Mouse (Mus musculus): ENCODE results near the gene Akap1. TPM values are rescaled to one million over a fixed set of nuclear protein-coding genes. Genes with fewer than 3 reads are reported as not detected.
A peak's percentile ranks its signal among the peaks of the same experiment; 100 is the strongest.

Gene Akap1
- polyA plus RNA-seq, 2 experiments = 14.9 to 31.4 TPM

DNA sequence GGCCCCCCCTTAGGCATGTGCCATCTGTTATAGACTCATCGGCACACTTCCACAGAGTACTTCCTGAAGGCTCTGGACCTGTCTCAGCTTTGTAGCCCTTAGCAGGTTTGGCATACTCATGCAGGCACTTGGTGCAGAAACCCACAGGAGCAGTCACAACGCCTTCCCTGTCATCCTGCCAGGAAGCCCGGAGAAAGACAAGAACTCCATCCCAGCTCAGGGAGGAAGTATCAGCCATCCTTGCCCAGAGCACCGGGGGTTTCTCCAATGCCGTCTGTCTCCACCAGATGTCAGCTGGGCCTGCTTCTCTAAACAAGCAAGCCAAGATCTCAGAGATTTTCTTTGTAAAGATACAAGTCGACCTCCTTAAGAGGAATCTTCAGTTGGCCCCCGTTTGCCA lies 38.5 kb downstream of the Akap1 start:
- Histone ChIP-seq H3K27me3 (ENCODE audit: control insufficient read depth, insufficient read depth, low read length) (peaks cover 13% of the 10 kb centered on the region; the same call in 1 of the 2 replicates), H3K4me3 (replicated peaks; ENCODE audit: low read length) (no peak overlapping the region), H3K4me2 (replicated peaks; ENCODE audit: low read depth, low read length, severe bottlenecking) (no peak overlapping the region), H3K4me1 (ENCODE audit: control insufficient read depth, insufficient read depth, low read length) (peaks cover 2% of the 10 kb centered on the region; the same call in 1 of the 2 replicates), H3K9ac (ENCODE audit: low read depth, low read length, severe bottlenecking) (no peak overlapping the region), H3K9me3 (ENCODE audit: control insufficient read depth, low read length) (no peaks in the 10 kb centered on the region), H3K36me3 (ENCODE audit: control insufficient read depth, insufficient read depth, low read length) (peaks cover under 1% of the 10 kb centered on the region; the same call in 1 of the 2 replicates), H3K27ac (replicated peaks; ENCODE audit: low read depth, low read length) (no peak overlapping the region)
- 47% methylated on average over 7 of the region's 7 CpGs for WGBS
- DNase-seq (ENCODE audit: low spot score) (no peak), ATAC-seq (ENCODE audit: low FRiP score, low read depth) (no peak)
- TF ChIP-seq POLR2A (IDR thresholded peaks at IDR 0.05; ENCODE audit: borderline replicate concordance, extremely low read depth, insufficient read depth, insufficient read length) = no peak

- Histone ChIP-seq H3K36me3 (ENCODE audit: control insufficient read depth, insufficient read depth, low read length) (no peaks in the 10 kb centered on the region), H3K9ac (ENCODE audit: low read depth, low read length, severe bottlenecking) (no peak overlapping the region), H3K9me3 (ENCODE audit: control insufficient read depth, low read length) (no peaks in the 10 kb centered on the region), H3K4me1 (ENCODE audit: control insufficient read depth, insufficient read depth, low read length) (peaks cover 5% of the 10 kb centered on the region; the same call in 1 of the 2 replicates), H3K27ac (replicated peaks; ENCODE audit: low read depth, low read length) (no peak overlapping the region), H3K4me2 (replicated peaks; ENCODE audit: low read depth, low read length, severe bottlenecking) (peak overlapping the region; percentile 40), H3K27me3 (ENCODE audit: control insufficient read depth, insufficient read depth, low read length) (peaks cover 17% of the 10 kb centered on the region; the same call in 1 of the 2 replicates), H3K4me3 (replicated peaks; ENCODE audit: low read length) (no peak overlapping the region)
- peak; percentile 90 for DNase-seq (ENCODE audit: low spot score)
- ATAC-seq (ENCODE audit: low FRiP score, low read depth) = peak; percentile 67
- peak; percentile 25; the same call in 1 of the 2 replicates for TF ChIP-seq POLR2A (IDR thresholded peaks at IDR 0.05; ENCODE audit: borderline replicate concordance, extremely low read depth, insufficient read depth, insufficient read length)
- 2% methylated on average over 7 of the region's 7 CpGs for WGBS
Observed at GRCm38 (mm10) chr11:88822991-88823390, 41.4 kb downstream of the Akap1 start.

- DNase-seq (ENCODE audit: low spot score) (no peak), ATAC-seq (ENCODE audit: low FRiP score, low read depth) (0 out of 2 replicates have a peak, but pooled peaks have one; percentile 6)
- H3K9me3 ChIP-seq (ENCODE audit: control insufficient read depth, low read length) = no peaks in the 10 kb centered on the region
- no peaks in the 10 kb centered on the region for H3K36me3 ChIP-seq (ENCODE audit: control insufficient read depth, insufficient read depth, low read length)
- no peak overlapping the region for H3K27ac ChIP-seq (replicated peaks; ENCODE audit: low read depth, low read length)
- no peak overlapping the region for H3K4me3 ChIP-seq (replicated peaks; ENCODE audit: low read length)
- WGBS = 30% methylated on average over 5 of the region's 5 CpGs
- peaks cover 5% of the 10 kb centered on the region; the same call in 1 of the 2 replicates for H3K4me1 ChIP-seq (ENCODE audit: control insufficient read depth, insufficient read depth, low read length)
- TF ChIP-seq POLR2A (IDR thresholded peaks at IDR 0.05; ENCODE audit: borderline replicate concordance, extremely low read depth, insufficient read depth, insufficient read length) = no peak
- peak overlapping the region; percentile 40 for H3K4me2 ChIP-seq (replicated peaks; ENCODE audit: low read depth, low read length, severe bottlenecking)
- no peak overlapping the region for H3K9ac ChIP-seq (ENCODE audit: low read depth, low read length, severe bottlenecking)
- peaks cover 17% of the 10 kb centered on the region; the same call in 1 of the 2 replicates for H3K27me3 ChIP-seq (ENCODE audit: control insufficient read depth, insufficient read depth, low read length)
Observed at GRCm38 (mm10) chr11:88822526-88822925, 41.9 kb downstream of the Akap1 start.

- H3K27me3 ChIP-seq (ENCODE audit: control insufficient read depth, insufficient read depth, low read length) = peaks cover 17% of the 10 kb centered on the region; the same call in 1 of the 2 replicates
- no peak overlapping the region; the same call in 1 of the 2 replicates for H3K4me2 ChIP-seq (replicated peaks; ENCODE audit: low read depth, low read length, severe bottlenecking)
- no peaks in the 10 kb centered on the region for H3K9me3 ChIP-seq (ENCODE audit: control insufficient read depth, low read length)
- no peak for TF ChIP-seq POLR2A (IDR thresholded peaks at IDR 0.05; ENCODE audit: borderline replicate concordance, extremely low read depth, insufficient read depth, insufficient read length)
- H3K4me1 ChIP-seq (ENCODE audit: control insufficient read depth, insufficient read depth, low read length) = peaks cover 5% of the 10 kb centered on the region; the same call in 1 of the 2 replicates
- peak overlapping the region; percentile 31; the same call in 1 of the 2 replicates for H3K9ac ChIP-seq (ENCODE audit: low read depth, low read length, severe bottlenecking)
- no peak overlapping the region for H3K27ac ChIP-seq (replicated peaks; ENCODE audit: low read depth, low read length)
- ATAC-seq (ENCODE audit: low FRiP score, low read depth) (no peak), DNase-seq (ENCODE audit: low spot score) (peak; percentile 31)
- no peaks in the 10 kb centered on the region for H3K36me3 ChIP-seq (ENCODE audit: control insufficient read depth, insufficient read depth, low read length)
- H3K4me3 ChIP-seq (replicated peaks; ENCODE audit: low read length) = no peak overlapping the region; the same call in 1 of the 2 replicates
- 9% methylated on average over 24 of the region's 24 CpGs for WGBS
Observed at GRCm38 (mm10) chr11:88820742-88821576, 43.4 kb downstream of the Akap1 start.

DNA sequence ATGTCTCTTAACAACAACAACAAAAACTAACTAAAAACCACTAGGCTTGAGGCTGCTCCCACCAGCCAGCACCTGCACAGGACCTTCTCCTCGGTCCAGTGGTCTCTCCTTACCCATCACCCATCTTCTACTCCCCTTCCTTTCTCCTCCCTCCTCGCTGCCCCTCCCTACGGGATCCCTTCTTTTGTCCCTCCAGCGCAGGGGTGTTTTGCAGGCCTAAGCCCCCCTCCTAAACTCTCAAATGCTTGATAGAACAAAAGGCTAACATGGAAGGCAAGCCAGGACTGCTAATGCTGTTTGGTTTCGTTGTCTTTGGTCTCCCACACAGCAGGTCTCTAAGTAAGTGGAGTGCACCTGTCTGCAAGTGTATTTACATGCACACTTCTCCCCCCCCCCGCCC lies 44.1 kb downstream of the Akap1 start:
- H3K4me3 ChIP-seq (replicated peaks; ENCODE audit: low read length) = no peak overlapping the region
- H3K9me3 ChIP-seq (ENCODE audit: control insufficient read depth, low read length) = no peaks in the 10 kb centered on the region
- H3K36me3 ChIP-seq (ENCODE audit: control insufficient read depth, insufficient read depth, low read length) = no peaks in the 10 kb centered on the region
- no peak overlapping the region for H3K9ac ChIP-seq (ENCODE audit: low read depth, low read length, severe bottlenecking)
- H3K4me1 ChIP-seq (ENCODE audit: control insufficient read depth, insufficient read depth, low read length) = peaks cover 5% of the 10 kb centered on the region; the same call in 1 of the 2 replicates
- H3K27ac ChIP-seq (replicated peaks; ENCODE audit: low read depth, low read length) = no peak overlapping the region
- no peak for TF ChIP-seq POLR2A (IDR thresholded peaks at IDR 0.05; ENCODE audit: borderline replicate concordance, extremely low read depth, insufficient read depth, insufficient read length)
- DNase-seq (ENCODE audit: low spot score) (no peak), ATAC-seq (ENCODE audit: low FRiP score, low read depth) (no peak)
- H3K4me2 ChIP-seq (replicated peaks; ENCODE audit: low read depth, low read length, severe bottlenecking) = no peak overlapping the region
- H3K27me3 ChIP-seq (ENCODE audit: control insufficient read depth, insufficient read depth, low read length) = peaks cover 17% of the 10 kb centered on the region; the same call in 1 of the 2 replicates
- 33% methylated on average over 6 of the region's 6 CpGs for WGBS
